9 mouse cellular contexts compared by ENCODE assay signal in genomic region chr17:46436672-46437366, GRCm38 (mm10). TPM values are rescaled to one million over a fixed set of nuclear protein-coding genes. Genes with fewer than 3 reads are reported as not detected.
A peak's percentile ranks its signal among the peaks of the same experiment; 100 is the strongest.
DNase-seq lines count a peak whose midpoint lies in the region; ATAC-seq and TF ChIP-seq lines count a peak whose summit lies in the region.
"Had no signal": no experiment of that assay in that cellular context is flagged by ENCODE, and none has a peak within 500 bp of the region (broad histone marks: within the 10 kb centered on the region; RNA-seq: fewer than 3 reads in every experiment).

No protein-coding gene starts in this region.

- H3K36me3 ChIP-seq in heart, postnatal 0 days (replicated peaks; ENCODE audit: control insufficient read depth, insufficient read depth, low read length) = no peaks in the 10 kb centered on the region

- H3K4me1 ChIP-seq in heart, postnatal 0 days (ENCODE audit: control insufficient read depth, insufficient read depth) = no peaks in the 10 kb centered on the region

- H3K4me3 ChIP-seq in heart, postnatal 0 days (ENCODE audit: low read depth, low read length) = no peak overlapping the region

- DNase-seq in gastrocnemius, adult 18-20 months (ENCODE audit: low spot score) = peak; percentile 28
- no peak for DNase-seq in gastrocnemius, postnatal 36 days
- peak; percentile 18 for DNase-seq in 416B (ENCODE audit: low read depth)
- peak; percentile 73 to 74 for DNase-seq in cerebellum, postnatal 14 days
- DNase-seq in heart, postnatal 0 days (ENCODE audit: low spot score) = peak; percentile 36
- DNase-seq in kidney, postnatal 36 days = peak; percentile 45 to 74
- DNase-seq in retina, postnatal 7 days (ENCODE audit: low read depth, low spot score) = peak; percentile 38
- no peak for DNase-seq in right cerebral cortex, postnatal 14 days

- no peak overlapping the region for H3K27ac ChIP-seq in heart, postnatal 0 days (ENCODE audit: low read depth)

- no peak overlapping the region for H3K4me2 ChIP-seq in heart, postnatal 0 days (ENCODE audit: low read depth, low read length)

- 25% methylated on average over 23 of the region's 23 CpGs for WGBS in heart, postnatal 0 days

- TF ChIP-seq CTCF in heart, postnatal 0 days (IDR thresholded peaks at IDR 0.05; ENCODE audit: low read depth) = peak; percentile 72

- no peaks in the 10 kb centered on the region for H3K9me3 ChIP-seq in heart, postnatal 0 days (replicated peaks; ENCODE audit: control insufficient read depth, low read length)

- H3K9ac ChIP-seq in heart, postnatal 0 days (replicated peaks; ENCODE audit: low read depth, low read length) = no peak overlapping the region

- TF ChIP-seq EP300 in heart, postnatal 0 days (IDR thresholded peaks at IDR 0.05; ENCODE audit: low read depth) = no peak

- intact Hi-C loops in gastrocnemius, postnatal 36 days (cut with DNase I) = no loop called here

- peaks cover 25% of the 10 kb centered on the region for H3K27me3 ChIP-seq in heart, postnatal 0 days (ENCODE audit: control insufficient read depth, insufficient read depth, low read length)

- ATAC-seq in heart, postnatal 0 days (ENCODE audit: insufficient read depth, low read depth) = peak; percentile 60

RNA-seq across cellular contexts. Expression of gene Slc22a7, which starts 1.4 kb away (rescaled TPM):
- total RNA-seq in gastrocnemius, adult 18-20 months (2021) = under 1 TPM in 1 of 2 experiments, not detected in 1; 0.14 TPM
- not detected for total RNA-seq in gastrocnemius, postnatal 36 days (2021)
- not detected in 2 replicates for total RNA-seq in heart, postnatal 0 days (2014; rRNA removed; ENCODE audit: low replicate concordance)
- polyA plus RNA-seq in heart, postnatal 0 days (2015; fragmentation: Nextera tagmentation; extraction: Ambion mirVana) = not detected in 2 replicates
- total RNA-seq: heart, postnatal 36 days had no signal

RNA-seq across cellular contexts. Expression of gene Crip3, which starts 8.1 kb away (rescaled TPM):
- under 1 TPM; 0.28 to 0.59 TPM for total RNA-seq in gastrocnemius, adult 18-20 months (2021)
- total RNA-seq in gastrocnemius, postnatal 36 days (2021) = under 1 TPM; 0.38 to 0.39 TPM
- total RNA-seq in heart, postnatal 0 days (2014; rRNA removed; ENCODE audit: low replicate concordance) = 1.5 TPM in 1 of 2 replicates, not detected in the other
- 0.48 and 1.00 TPM in 2 replicates for polyA plus RNA-seq in heart, postnatal 0 days (2015; fragmentation: Nextera tagmentation; extraction: Ambion mirVana)

RNA-seq across cellular contexts. Expression of gene Ttbk1, which starts 50.7 kb away (rescaled TPM):
- under 1 TPM; 0.05 to 0.23 TPM for total RNA-seq in gastrocnemius, adult 18-20 months (2021)
- total RNA-seq in gastrocnemius, postnatal 36 days (2021) = under 1 TPM; 0.36 to 0.39 TPM
- 0.31 and 0.80 TPM in 2 replicates for total RNA-seq in heart, postnatal 0 days (2014; rRNA removed; ENCODE audit: low replicate concordance)
- 0.04 TPM in 2 replicates for polyA plus RNA-seq in heart, postnatal 0 days (2015; fragmentation: Nextera tagmentation; extraction: Ambion mirVana)

RNA-seq across cellular contexts. Expression of gene Zfp318, which starts 53.3 kb away (rescaled TPM):
- total RNA-seq in gastrocnemius, adult 18-20 months (2021) = 10 to 100 TPM; 14.0 to 15.5 TPM
- total RNA-seq in gastrocnemius, postnatal 36 days (2021) = 10 to 100 TPM; 10.2 to 11.6 TPM
- 5.3 and 18.1 TPM in 2 replicates for total RNA-seq in heart, postnatal 0 days (2014; rRNA removed; ENCODE audit: low replicate concordance)
- 4.2 and 4.4 TPM in 2 replicates for polyA plus RNA-seq in heart, postnatal 0 days (2015; fragmentation: Nextera tagmentation; extraction: Ambion mirVana)

RNA-seq across cellular contexts. Expression of gene Dnph1, which starts 59.7 kb away (rescaled TPM):
- total RNA-seq in gastrocnemius, adult 18-20 months (2021) = 1 to 10 TPM; 5.0 to 6.4 TPM
- total RNA-seq in gastrocnemius, postnatal 36 days (2021) = 1 to 10 TPM; 4.9 to 6.7 TPM
- 7.0 and 16.0 TPM in 2 replicates for total RNA-seq in heart, postnatal 0 days (2014; rRNA removed; ENCODE audit: low replicate concordance)
- polyA plus RNA-seq in heart, postnatal 0 days (2015; fragmentation: Nextera tagmentation; extraction: Ambion mirVana) = 9.1 and 10.0 TPM in 2 replicates

Comparison
In these comparisons a context has a peak if more than half of its experiments do, and no peak if none do; other contexts are left out.
1. DNase-seq: peak in gastrocnemius, adult 18-20 months (single experiment), 416B (single experiment), cerebellum, postnatal 14 days (2 of 2), heart, postnatal 0 days (single experiment), kidney, postnatal 36 days (2 of 2) and retina, postnatal 7 days (single experiment); none in gastrocnemius, postnatal 36 days (0 of 2) and right cerebral cortex, postnatal 14 days (single experiment).